Mouse (Mus musculus) lung, embryonic 15.5 days (tissue): ENCODE results near the gene Setdb2. TPM values are rescaled to one million over a fixed set of nuclear protein-coding genes. Genes with fewer than 3 reads are reported as not detected.
A peak's percentile ranks its signal among the peaks of the same experiment; 100 is the strongest.

Experiments
- ATAC-seq: fragments of 200-750 bp; cut with Nextera tagmentation; 2 replicates; pipeline ENCODE4 v1.8.0; 2017; ENCODE audit warnings: moderate number of reproducible peaks, borderline replicate concordance; ENCODE audit not compliant: low FRiP score, low TSS enrichment; ENCODE audit errors: extremely low read depth
- H3K27ac ChIP-seq: fragments of 300-500 bp; sonication (generic); 2 replicates; pipeline ENCODE4 v1.5.1; 2015; ENCODE audit warnings: moderate library complexity, mild to moderate bottlenecking, inconsistent platforms
- H3K27me3 ChIP-seq: fragments of 300-500 bp; sonication (generic); 2 replicates; pipeline ENCODE4 v1.6.1; 2015; ENCODE audit warnings: inconsistent platforms
- H3K36me3 ChIP-seq: fragments of 300-500 bp; sonication (generic); 2 replicates; pipeline ENCODE4 v1.6.1; 2015; ENCODE audit warnings: inconsistent platforms
- H3K4me1 ChIP-seq: fragments of 300-500 bp; sonication (generic); 2 replicates; pipeline ENCODE4 v1.6.1; 2015; ENCODE audit warnings: inconsistent platforms
- H3K4me2 ChIP-seq: fragments of 300-500 bp; sonication (generic); 2 replicates; pipeline ENCODE4 v1.6.1; 2015; ENCODE audit warnings: inconsistent platforms, mild to moderate bottlenecking, moderate library complexity
- H3K4me3 ChIP-seq: fragments of 300-500 bp; sonication (generic); 2 replicates; pipeline ENCODE4 v1.5.1; 2015; ENCODE audit warnings: mild to moderate bottlenecking, inconsistent platforms
- H3K9ac ChIP-seq: fragments of 300-500 bp; sonication (generic); 2 replicates; pipeline ENCODE4 v1.6.1; 2015; ENCODE audit warnings: inconsistent platforms
- H3K9me3 ChIP-seq: fragments of 300-500 bp; sonication (generic); 2 replicates; pipeline ENCODE4 v1.6.1; 2016; ENCODE audit warnings: inconsistent platforms
- WGBS: fragments of 180-500 bp; shearing (Covaris S2); methylation state at CpG from one replicate; pipeline ENCODE4 v1.1.7; 2015; 5-methylcytosine and 5-hydroxymethylcytosine counted together
- polyA plus RNA-seq: library from polyadenylated mRNA; unstranded; fragments of >200 nt; fragmentation: Nextera tagmentation; extraction: Ambion mirVana; gene quantifications from 2 replicates; pipeline ENCODE4 v1.2.1, GENCODE M21; 2015

Setdb2 gene
- polyA plus RNA-seq: 11.7 and 12.5 TPM in 2 replicates

- WGBS: under 1% methylated on average over 66 of the region's 66 CpGs
- ATAC-seq: peak; percentile 100
These were observed at the start of gene Setdb2, which contains the start of gene Cab39l for GRCm38 (mm10) chr14:59440558-59441471. Gene Setdb2 (minus strand): TSS chr14:59440884. Gene Cab39l (plus strand): TSS chr14:59440972.

GRCm38 (mm10) chr14:59485247-59485810, 44.6 kb upstream of the Setdb2 start:
- Histone ChIP-seq H3K4me3 (no peak overlapping the region), H3K9ac (no peak overlapping the region), H3K4me1 (peaks cover 7% of the 10 kb centered on the region; the same call in 1 of the 2 replicates), H3K27me3 (no peaks in the 10 kb centered on the region), H3K4me2 (no peak overlapping the region), H3K27ac (peak overlapping the region; percentile 82), H3K36me3 (no peaks in the 10 kb centered on the region), H3K9me3 (no peaks in the 10 kb centered on the region)
- 70% methylated on average over 4 of the region's 4 CpGs for WGBS
- ATAC-seq: no peak

More at GRCm38 (mm10) chr14:59440558-59441471, at the start of gene Setdb2, which contains the start of gene Cab39l:
- H3K36me3 ChIP-seq: no peaks in the 10 kb centered on the region
- H3K27me3 ChIP-seq: no peaks in the 10 kb centered on the region
- H3K27ac ChIP-seq: peak within 1 kb of the TSS; percentile 87
- peak within 1 kb of the TSS; percentile 80 for H3K9ac ChIP-seq
- peak within 1 kb of the TSS; percentile 77 for H3K4me2 ChIP-seq
- peak within 1 kb of the TSS; percentile 68 for H3K4me3 ChIP-seq
- H3K4me1 ChIP-seq: peaks cover 7% of the 10 kb centered on the region; the same call in 1 of the 2 replicates
- H3K9me3 ChIP-seq: no peaks in the 10 kb centered on the region

GRCm38 (mm10) chr14:59478699-59479098, 38.0 kb upstream of the Setdb2 start:
- Histone ChIP-seq H3K4me2 (no peak overlapping the region), H3K36me3 (no peaks in the 10 kb centered on the region), H3K4me3 (no peak overlapping the region), H3K27ac (peak overlapping the region; percentile 12; the same call in 1 of the 2 replicates), H3K9ac (no peak overlapping the region), H3K27me3 (no peaks in the 10 kb centered on the region), H3K9me3 (no peaks in the 10 kb centered on the region), H3K4me1 (no peaks in the 10 kb centered on the region)
- WGBS: 49% methylated on average over 6 of the region's 6 CpGs
- no peak for ATAC-seq

- Histone ChIP-seq H3K27me3 (no peaks in the 10 kb centered on the region), H3K9me3 (no peaks in the 10 kb centered on the region), H3K9ac (no peak overlapping the region), H3K4me2 (no peak overlapping the region), H3K4me3 (no peak overlapping the region), H3K27ac (no peak overlapping the region), H3K36me3 (no peaks in the 10 kb centered on the region), H3K4me1 (no peaks in the 10 kb centered on the region)
- ATAC-seq: no peak
- WGBS: 74% methylated on average over 1 of the region's 1 CpGs
These were observed 30.1 kb upstream of the Setdb2 start for GRCm38 (mm10) chr14:59470781-59471180.

- Histone ChIP-seq H3K4me2 (no peak overlapping the region), H3K36me3 (no peaks in the 10 kb centered on the region), H3K27me3 (no peaks in the 10 kb centered on the region), H3K9me3 (no peaks in the 10 kb centered on the region), H3K4me3 (no peak overlapping the region), H3K27ac (no peak overlapping the region), H3K9ac (no peak overlapping the region), H3K4me1 (no peaks in the 10 kb centered on the region)
- no peak for ATAC-seq
- WGBS: 42% methylated on average over 1 of the region's 1 CpGs
These were observed 27.1 kb upstream of the Setdb2 start for GRCm38 (mm10) chr14:59467798-59468197.

GRCm38 (mm10) chr14:59466503-59466902, 25.8 kb upstream of the Setdb2 start:
- Histone ChIP-seq H3K36me3 (peaks cover 5% of the 10 kb centered on the region; the same call in 1 of the 2 replicates), H3K9me3 (no peaks in the 10 kb centered on the region), H3K9ac (no peak overlapping the region), H3K4me1 (no peaks in the 10 kb centered on the region), H3K4me3 (no peak overlapping the region), H3K27me3 (no peaks in the 10 kb centered on the region), H3K27ac (no peak overlapping the region), H3K4me2 (no peak overlapping the region)
- no peak for ATAC-seq
- 91% methylated on average over 2 of the region's 2 CpGs for WGBS

- H3K27ac ChIP-seq: no peak overlapping the region
- no peak overlapping the region for H3K9ac ChIP-seq
- H3K4me2 ChIP-seq: no peak overlapping the region
- no peaks in the 10 kb centered on the region for H3K27me3 ChIP-seq
- no peaks in the 10 kb centered on the region for H3K4me1 ChIP-seq
- no peak overlapping the region for H3K4me3 ChIP-seq
- ATAC-seq: no peak
- H3K9me3 ChIP-seq: no peaks in the 10 kb centered on the region
- H3K36me3 ChIP-seq: no peaks in the 10 kb centered on the region
These were observed 7.3 kb upstream of the Setdb2 start for GRCm38 (mm10) chr14:59447981-59448380.

- ATAC-seq: no peak
- whole genome bisulfite sequencing: 83% methylated on average over 1 of the region's 1 CpGs
- no peak overlapping the region for H3K27ac ChIP-seq
- H3K27me3 ChIP-seq: no peaks in the 10 kb centered on the region
- no peak overlapping the region for H3K4me2 ChIP-seq
- no peaks in the 10 kb centered on the region for H3K4me1 ChIP-seq
- no peak overlapping the region for H3K4me3 ChIP-seq
- no peaks in the 10 kb centered on the region for H3K9me3 ChIP-seq
- no peaks in the 10 kb centered on the region for H3K36me3 ChIP-seq
- H3K9ac ChIP-seq: no peak overlapping the region
These were observed 4.7 kb upstream of the Setdb2 start for GRCm38 (mm10) chr14:59445421-59445820.

GRCm38 (mm10) chr14:59441472-59441805, 755 bp upstream of the Setdb2 start:
- 10% methylated on average over 6 of the region's 6 CpGs for WGBS
- no peak for ATAC-seq
- peak overlapping the region; percentile 87 for H3K27ac ChIP-seq
- peaks cover 7% of the 10 kb centered on the region; the same call in 1 of the 2 replicates for H3K4me1 ChIP-seq
- H3K4me2 ChIP-seq: peak overlapping the region; percentile 77
- H3K9ac ChIP-seq: peak overlapping the region; percentile 80
- no peaks in the 10 kb centered on the region for H3K36me3 ChIP-seq
- no peaks in the 10 kb centered on the region for H3K27me3 ChIP-seq
- peak overlapping the region; percentile 68 for H3K4me3 ChIP-seq
- H3K9me3 ChIP-seq: no peaks in the 10 kb centered on the region

GRCm38 (mm10) chr14:59440039-59440438, 645 bp downstream of the Setdb2 start:
- no peak for ATAC-seq
- H3K4me1 ChIP-seq: peaks cover 7% of the 10 kb centered on the region; the same call in 1 of the 2 replicates
- H3K4me3 ChIP-seq: peak overlapping the region; percentile 68
- H3K36me3 ChIP-seq: no peaks in the 10 kb centered on the region
- H3K9ac ChIP-seq: peak overlapping the region; percentile 80
- H3K9me3 ChIP-seq: no peaks in the 10 kb centered on the region
- 7% methylated on average over 7 of the region's 7 CpGs for WGBS
- no peak overlapping the region for H3K27ac ChIP-seq
- no peaks in the 10 kb centered on the region for H3K27me3 ChIP-seq
- H3K4me2 ChIP-seq: peak overlapping the region; percentile 77

- no peak overlapping the region for H3K27ac ChIP-seq
- no peak for ATAC-seq
- H3K4me1 ChIP-seq: peaks cover 7% of the 10 kb centered on the region; the same call in 1 of the 2 replicates
- no peak overlapping the region for H3K4me3 ChIP-seq
- no peak overlapping the region for H3K4me2 ChIP-seq
- no peaks in the 10 kb centered on the region for H3K27me3 ChIP-seq
- no peak overlapping the region for H3K9ac ChIP-seq
- 83% methylated on average over 2 of the region's 2 CpGs for WGBS
- H3K9me3 ChIP-seq: no peaks in the 10 kb centered on the region
- H3K36me3 ChIP-seq: no peaks in the 10 kb centered on the region
These were observed 2.2 kb downstream of the Setdb2 start for GRCm38 (mm10) chr14:59438505-59438904.

- Histone ChIP-seq H3K4me3 (no peak overlapping the region), H3K27ac (no peak overlapping the region), H3K36me3 (no peaks in the 10 kb centered on the region), H3K27me3 (no peaks in the 10 kb centered on the region), H3K9me3 (no peaks in the 10 kb centered on the region), H3K4me2 (no peak overlapping the region), H3K4me1 (peaks cover 7% of the 10 kb centered on the region; the same call in 1 of the 2 replicates), H3K9ac (no peak overlapping the region)
- no peak for ATAC-seq
- 88% methylated on average over 3 of the region's 3 CpGs for WGBS
These were observed 3.3 kb downstream of the Setdb2 start for GRCm38 (mm10) chr14:59437398-59437797.
